Mouse (Mus musculus) spleen, adult 2 months (tissue): ENCODE data around the gene B9d2.
A peak's percentile ranks its signal among the peaks of the same experiment; 100 is the strongest.

Experiments used
- CTCF ChIP-seq: fragments of 200-500 bp; IDR thresholded peaks from 2 replicates; pipeline ENCODE4 v1.5.1; 2011; ENCODE audit warnings: mild to moderate bottlenecking, inconsistent platforms; ENCODE audit not compliant: insufficient read depth, insufficient read length, insufficient replicate concordance; ENCODE audit errors: extremely low read depth
- POLR2A ChIP-seq: fragments of 200-500 bp; IDR thresholded peaks from 2 replicates; pipeline ENCODE4 v1.6.1; 2011; ENCODE audit warnings: low read depth, low read length, inconsistent platforms

DNA sequence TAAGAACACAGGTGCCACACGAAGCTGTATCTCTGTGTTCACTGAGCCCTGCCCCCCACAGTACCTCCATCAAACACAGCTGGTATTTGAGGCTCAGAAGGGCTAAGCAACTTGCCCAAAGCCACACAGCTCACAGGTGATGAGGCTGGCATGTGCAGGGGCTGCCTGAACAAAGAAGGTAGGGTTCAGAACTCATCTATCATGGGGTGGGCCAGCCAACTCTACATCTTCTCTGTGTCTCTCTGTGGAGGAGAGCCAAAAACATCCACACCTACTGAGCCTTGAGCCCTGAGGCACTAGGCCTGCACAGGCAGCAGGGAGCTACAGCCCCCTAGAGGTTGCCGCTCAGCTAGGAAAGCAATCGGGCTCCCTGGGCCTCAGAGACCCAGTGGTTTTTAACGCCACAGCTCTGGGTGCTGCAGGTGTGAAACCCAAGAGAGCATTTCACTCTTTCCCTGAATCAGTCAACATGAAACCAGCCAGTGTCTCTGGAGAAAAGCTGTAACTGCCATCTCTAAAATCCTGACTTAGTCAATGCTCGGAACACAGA lies 32.9 kb upstream of the B9d2 start:
- no peak; the same call in 1 of the 2 replicates for TF ChIP-seq POLR2A
- TF ChIP-seq CTCF = peak; percentile 79
